Mouse (Mus musculus) midbrain, embryonic 14.5 days (tissue): Measurements from ENCODE around the gene Spo11. TPM values are rescaled to one million over a fixed set of nuclear protein-coding genes. Genes with fewer than 3 reads are reported as not detected.

Source experiments
- ATAC-seq: fragments of 200-750 bp; cut with Nextera tagmentation; 2 replicates; pipeline ENCODE4 v1.8.0; 2017; ENCODE audit warnings: moderate number of reproducible peaks, moderate library complexity; ENCODE audit not compliant: low FRiP score, low TSS enrichment
- DNase-seq: peaks from one replicate; pipeline ENCODE4 v3.0.0-alpha.2; 2015
- H3K27ac ChIP-seq: fragments of 300-500 bp; sonication (generic); replicated peaks from 2 replicates; pipeline ENCODE4 v1.5.1; 2014; ENCODE audit warnings: mild to moderate bottlenecking, low read depth, low read length, moderate library complexity
- H3K27me3 ChIP-seq: fragments of 300-500 bp; sonication (generic); 2 replicates; pipeline ENCODE4 v1.6.1; 2014; ENCODE audit warnings: low read length, control low read depth, mixed read lengths; ENCODE audit not compliant: control insufficient read depth, insufficient read depth
- H3K36me3 ChIP-seq: fragments of 300-500 bp; sonication (generic); 2 replicates; pipeline ENCODE4 v1.6.1; 2014; ENCODE audit warnings: low read length, control low read depth; ENCODE audit not compliant: control insufficient read depth, insufficient read depth
- H3K4me1 ChIP-seq: fragments of 300-500 bp; sonication (generic); 2 replicates; pipeline ENCODE4 v1.6.1; 2014; ENCODE audit warnings: mild to moderate bottlenecking, antibody characterized with exemption, low read length, control low read depth; ENCODE audit not compliant: control insufficient read depth, insufficient read depth
- H3K4me2 ChIP-seq: fragments of 300-500 bp; sonication (generic); 2 replicates; pipeline ENCODE4 v1.6.1; 2014; ENCODE audit warnings: mild to moderate bottlenecking, low read length, moderate library complexity
- H3K4me3 ChIP-seq: fragments of 300-500 bp; sonication (generic); replicated peaks from 2 replicates; pipeline ENCODE4 v1.5.1; 2014; ENCODE audit warnings: low read depth, low read length
- H3K9ac ChIP-seq: fragments of 300-500 bp; sonication (generic); replicated peaks from 2 replicates; pipeline ENCODE4 v1.6.1; 2014; ENCODE audit warnings: mild to moderate bottlenecking, low read length, moderate library complexity
- H3K9me3 ChIP-seq: fragments of 300-500 bp; sonication (generic); 2 replicates; pipeline ENCODE4 v1.6.1; 2016; ENCODE audit warnings: low read length, control low read depth, mixed read lengths; ENCODE audit not compliant: control insufficient read depth
- WGBS: fragments of 180-500 bp; shearing (Covaris S2); extraction: QIAGEN DNeasy Blood & Tissue Kit; methylation state at CpG from one replicate; pipeline ENCODE4 v1.1.7; 2014; 5-methylcytosine and 5-hydroxymethylcytosine counted together
- polyA plus RNA-seq: library from polyadenylated mRNA; unstranded; fragments of >200 nt; fragmentation: Nextera tagmentation; extraction: Ambion mirVana; gene quantifications from 2 replicates; pipeline ENCODE4 v1.2.1, GENCODE M21; 2014

Gene Spo11
- 0.68 TPM in 1 of 2 replicates, not detected in the other for polyA plus RNA-seq

GRCm38 (mm10) chr2:172977409-172978130 lies at the start of gene Spo11:
TSS of gene Spo11 (plus strand) at chr2:172977700.
- ATAC-seq (no peak), DNase-seq (peak; percentile 60)
- no peak within 1 kb of the TSS; the same call in 1 of the 2 replicates for H3K27ac ChIP-seq
- no peak within 1 kb of the TSS for H3K4me3 ChIP-seq
- no peaks in the 10 kb centered on the region for H3K27me3 ChIP-seq
- H3K9ac ChIP-seq = no peak within 1 kb of the TSS
- peak within 1 kb of the TSS; percentile 33 for H3K4me2 ChIP-seq
- H3K9me3 ChIP-seq = no peaks in the 10 kb centered on the region
- H3K36me3 ChIP-seq = no peaks in the 10 kb centered on the region
- H3K4me1 ChIP-seq = peaks cover 12% of the 10 kb centered on the region; the same call in 1 of the 2 replicates
- WGBS = 12% methylated on average over 14 of the region's 14 CpGs

DNA sequence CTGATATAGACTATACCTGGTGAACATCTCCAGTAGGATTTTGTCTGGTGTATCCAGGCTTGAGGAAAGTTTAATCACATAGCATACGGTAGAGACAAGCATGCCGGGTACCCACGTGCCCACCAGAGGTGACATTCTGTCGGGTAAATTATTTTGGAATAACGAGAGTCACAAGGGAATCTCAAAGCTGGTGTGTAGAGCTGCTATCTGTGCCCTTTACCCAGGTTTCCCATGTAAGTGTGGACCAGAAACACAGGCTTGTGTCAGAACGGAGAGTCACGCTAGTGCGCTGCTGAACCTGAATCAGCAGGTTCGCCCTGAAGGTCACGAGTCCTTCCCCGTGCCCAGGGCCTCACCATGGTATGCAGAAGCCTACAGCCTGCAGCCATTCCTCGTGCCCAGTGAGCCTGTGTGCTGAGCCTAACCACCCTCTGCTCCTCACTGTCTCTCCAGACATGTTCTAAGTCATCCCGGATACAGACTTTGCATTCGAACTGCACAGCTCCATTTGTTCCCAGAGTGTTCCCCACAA lies 47.5 kb upstream of the Spo11 start:
- 84% methylated on average over 14 of the region's 14 CpGs for WGBS
- Histone ChIP-seq H3K27me3 (peaks cover 4% of the 10 kb centered on the region; the same call in 1 of the 2 replicates), H3K4me3 (no peak overlapping the region), H3K36me3 (no peaks in the 10 kb centered on the region), H3K9ac (no peak overlapping the region), H3K4me1 (peaks cover 18% of the 10 kb centered on the region), H3K4me2 (no peak overlapping the region), H3K27ac (no peak overlapping the region), H3K9me3 (no peaks in the 10 kb centered on the region)
- ATAC-seq (no peak), DNase-seq (no peak)

- Histone ChIP-seq H3K27ac (no peak overlapping the region), H3K9me3 (no peaks in the 10 kb centered on the region), H3K27me3 (peaks cover 17% of the 10 kb centered on the region), H3K4me2 (no peak overlapping the region), H3K4me3 (no peak overlapping the region), H3K4me1 (peaks cover 25% of the 10 kb centered on the region), H3K9ac (no peak overlapping the region), H3K36me3 (no peaks in the 10 kb centered on the region)
- DNase-seq (no peak), ATAC-seq (no peak)
- WGBS = 85% methylated on average over 17 of the region's 17 CpGs
These were observed 46.2 kb upstream of the Spo11 start for GRCm38 (mm10) chr2:172931137-172931898.

GRCm38 (mm10) chr2:172933631-172934419 lies 43.7 kb upstream of the Spo11 start:
- peak; percentile 78 for DNase-seq
- H3K4me1 ChIP-seq = peaks cover 29% of the 10 kb centered on the region
- no peaks in the 10 kb centered on the region for H3K9me3 ChIP-seq
- H3K27me3 ChIP-seq = peaks cover 41% of the 10 kb centered on the region
- H3K27ac ChIP-seq = peak overlapping the region; percentile 67
- peak overlapping the region; percentile 12; the same call in 1 of the 2 replicates for H3K9ac ChIP-seq
- peak overlapping the region; percentile 22 for H3K4me3 ChIP-seq
- H3K36me3 ChIP-seq = no peaks in the 10 kb centered on the region
- WGBS = 1% methylated on average over 34 of the region's 34 CpGs
- peak overlapping the region; percentile 56 for H3K4me2 ChIP-seq
- peak; percentile 44 for ATAC-seq

DNA sequence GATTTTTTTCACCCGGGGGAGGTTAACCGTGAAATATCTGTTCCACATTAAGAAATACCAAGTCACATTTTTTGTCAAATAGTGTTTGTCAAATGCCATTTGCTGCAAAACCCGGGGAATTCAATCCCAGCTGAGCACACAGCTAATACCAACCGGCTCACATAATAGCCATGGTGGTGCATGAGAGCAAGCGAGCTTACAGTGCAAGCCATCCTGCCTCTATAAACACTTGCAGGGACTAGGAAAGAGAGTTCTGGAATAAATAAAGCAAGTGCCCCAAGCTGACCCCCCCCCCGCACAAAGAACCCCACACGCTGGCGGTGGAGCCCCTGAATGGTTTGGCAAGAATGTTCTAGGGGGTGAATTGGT lies 43.1 kb upstream of the Spo11 start:
- peak overlapping the region; percentile 67 for H3K27ac ChIP-seq
- H3K9ac ChIP-seq = peak overlapping the region; percentile 12; the same call in 1 of the 2 replicates
- H3K36me3 ChIP-seq = no peaks in the 10 kb centered on the region
- H3K27me3 ChIP-seq = peaks cover 47% of the 10 kb centered on the region
- ATAC-seq (no peak), DNase-seq (peak; percentile 58)
- H3K4me3 ChIP-seq = peak overlapping the region; percentile 22
- H3K4me2 ChIP-seq = peak overlapping the region; percentile 56
- under 1% methylated on average over 8 of the region's 8 CpGs for WGBS
- H3K9me3 ChIP-seq = no peaks in the 10 kb centered on the region
- peaks cover 34% of the 10 kb centered on the region for H3K4me1 ChIP-seq

GRCm38 (mm10) chr2:172934891-172935740 lies 42.4 kb upstream of the Spo11 start:
- Histone ChIP-seq H3K9ac (peak overlapping the region; percentile 9; the same call in 1 of the 2 replicates), H3K36me3 (no peaks in the 10 kb centered on the region), H3K4me3 (no peak overlapping the region), H3K9me3 (no peaks in the 10 kb centered on the region), H3K27me3 (peaks cover 54% of the 10 kb centered on the region), H3K4me2 (peak overlapping the region; percentile 56), H3K4me1 (peaks cover 41% of the 10 kb centered on the region), H3K27ac (peak overlapping the region; percentile 64)
- 3% methylated on average over 30 of the region's 30 CpGs for WGBS
- peak; percentile 65 for DNase-seq
- ATAC-seq = no peak

DNA sequence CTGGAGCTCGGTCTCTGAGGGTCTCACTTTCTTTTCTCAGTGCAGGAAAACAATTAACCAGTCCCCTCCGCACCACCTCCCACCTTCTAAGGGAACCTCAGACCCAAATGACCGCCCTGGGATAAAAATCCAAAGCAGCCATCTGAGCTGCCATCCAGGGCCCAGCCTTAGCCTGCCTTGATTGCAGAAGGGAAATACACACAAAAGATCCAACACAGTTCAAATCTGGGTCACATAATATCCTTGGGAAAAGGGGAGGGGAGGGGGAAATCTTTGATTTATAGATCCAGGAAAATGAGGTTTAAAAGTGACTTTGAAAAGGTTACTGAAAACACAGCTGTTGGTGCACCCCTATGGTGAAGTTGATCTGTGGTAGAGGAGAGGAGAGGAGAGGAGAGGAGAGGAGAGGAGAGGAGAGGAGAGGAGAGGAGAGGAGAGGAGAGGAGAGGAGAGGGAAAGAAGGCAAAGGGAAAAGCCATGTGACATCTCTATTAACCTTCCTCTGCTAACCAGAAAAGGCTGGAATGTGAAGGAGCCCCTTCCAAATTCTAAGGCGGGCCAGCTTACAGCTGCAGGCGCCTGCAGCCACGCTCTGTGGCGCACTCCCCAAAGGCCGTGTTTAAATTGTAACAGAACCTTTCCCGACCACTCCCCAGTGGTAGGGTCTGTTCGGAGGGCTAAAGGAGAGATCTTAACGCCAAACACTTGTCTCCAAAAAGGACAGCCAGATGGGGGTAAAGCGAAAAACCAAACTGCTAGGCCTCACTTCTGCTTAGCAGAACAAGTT lies 41.5 kb upstream of the Spo11 start:
- ATAC-seq (no peak), DNase-seq (no peak)
- Histone ChIP-seq H3K4me3 (no peak overlapping the region), H3K27ac (peak overlapping the region; percentile 64; the same call in 1 of the 2 replicates), H3K9me3 (no peaks in the 10 kb centered on the region), H3K27me3 (peaks cover 62% of the 10 kb centered on the region), H3K4me1 (peaks cover 47% of the 10 kb centered on the region), H3K4me2 (peak overlapping the region; percentile 56; the same call in 1 of the 2 replicates), H3K9ac (no peak overlapping the region), H3K36me3 (no peaks in the 10 kb centered on the region)
- 20% methylated on average over 12 of the region's 12 CpGs for WGBS
